Mouse (Mus musculus): ENCODE data around the gene Pmvk. TPM values are rescaled to one million over a fixed set of nuclear protein-coding genes. Genes with fewer than 3 reads are reported as not detected.
"Not testable (repeated sequence)": the region's sequence is repeated elsewhere in the genome, so short reads cannot be mapped to it uniquely, and the experiment has no call there.

Gene Pmvk
- total RNA-seq, 2 experiments from 2014 or later: 43.7 to 53.4 TPM

DNA sequence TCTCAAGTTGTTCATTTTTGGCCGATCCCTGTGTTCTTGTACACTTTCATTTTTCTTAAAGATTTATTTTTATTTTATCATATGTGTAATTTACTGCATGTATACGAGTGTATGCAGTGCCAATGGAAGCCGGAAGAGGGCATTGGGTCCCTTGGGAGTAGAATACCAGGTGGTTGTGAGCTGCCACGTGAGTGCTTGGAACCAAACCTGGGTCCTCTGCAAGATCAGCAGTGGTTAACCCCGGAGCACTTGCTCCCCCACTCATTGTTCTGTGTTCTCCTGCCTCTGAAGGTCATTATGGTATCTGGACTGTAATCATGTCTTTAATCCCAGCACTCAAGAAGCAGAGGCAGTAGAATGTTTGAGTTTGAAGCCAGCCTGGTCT is 29.2 kb upstream of the Pmvk start:
- intact Hi-C loops (cut with DNase I): no loop called here
- no peak for DNase-seq

DNA sequence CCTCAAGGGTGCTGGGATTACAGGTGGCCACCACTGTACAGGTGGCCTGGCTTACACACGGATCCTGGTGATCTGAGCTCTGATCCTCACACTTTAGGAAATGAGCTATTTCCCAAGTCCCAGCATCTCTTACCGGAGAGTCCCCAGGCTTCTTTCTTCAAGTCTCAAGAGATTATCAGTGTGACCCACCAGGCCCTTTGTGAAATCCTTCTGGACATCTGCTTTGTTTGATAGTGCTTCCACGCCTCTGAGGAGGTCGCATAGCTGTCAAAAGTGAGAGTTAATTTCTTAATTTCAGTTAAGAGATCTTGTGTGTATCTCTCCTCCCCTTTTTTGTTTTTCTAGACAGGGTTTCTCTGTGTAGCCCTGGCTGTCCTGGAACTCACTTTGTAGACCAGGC is 28.5 kb upstream of the Pmvk start:
- no peak for DNase-seq
- intact Hi-C loops (cut with DNase I): no loop called here

DNA sequence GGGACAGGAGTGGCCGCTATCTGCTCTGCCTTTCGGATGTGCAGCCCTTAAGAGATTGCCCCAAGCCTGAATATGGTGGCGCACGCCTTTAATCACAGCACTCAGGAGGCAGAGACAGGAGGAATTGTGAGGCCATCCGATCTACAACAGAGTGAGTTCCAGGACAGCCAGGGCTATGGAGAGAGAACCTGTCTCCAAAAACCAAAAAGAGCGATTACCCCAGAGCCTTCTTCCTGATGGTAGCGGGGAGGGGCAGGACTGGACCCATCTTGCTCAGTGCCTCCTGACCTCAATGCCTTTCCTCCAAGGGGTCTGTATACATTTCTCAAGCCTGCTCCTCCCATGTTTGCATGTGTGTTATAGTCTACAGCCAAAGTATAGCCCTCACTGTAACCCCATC is 25.3 kb upstream of the Pmvk start:
- intact Hi-C loops (cut with DNase I); DNase-seq: not testable (repeated sequence)

DNA sequence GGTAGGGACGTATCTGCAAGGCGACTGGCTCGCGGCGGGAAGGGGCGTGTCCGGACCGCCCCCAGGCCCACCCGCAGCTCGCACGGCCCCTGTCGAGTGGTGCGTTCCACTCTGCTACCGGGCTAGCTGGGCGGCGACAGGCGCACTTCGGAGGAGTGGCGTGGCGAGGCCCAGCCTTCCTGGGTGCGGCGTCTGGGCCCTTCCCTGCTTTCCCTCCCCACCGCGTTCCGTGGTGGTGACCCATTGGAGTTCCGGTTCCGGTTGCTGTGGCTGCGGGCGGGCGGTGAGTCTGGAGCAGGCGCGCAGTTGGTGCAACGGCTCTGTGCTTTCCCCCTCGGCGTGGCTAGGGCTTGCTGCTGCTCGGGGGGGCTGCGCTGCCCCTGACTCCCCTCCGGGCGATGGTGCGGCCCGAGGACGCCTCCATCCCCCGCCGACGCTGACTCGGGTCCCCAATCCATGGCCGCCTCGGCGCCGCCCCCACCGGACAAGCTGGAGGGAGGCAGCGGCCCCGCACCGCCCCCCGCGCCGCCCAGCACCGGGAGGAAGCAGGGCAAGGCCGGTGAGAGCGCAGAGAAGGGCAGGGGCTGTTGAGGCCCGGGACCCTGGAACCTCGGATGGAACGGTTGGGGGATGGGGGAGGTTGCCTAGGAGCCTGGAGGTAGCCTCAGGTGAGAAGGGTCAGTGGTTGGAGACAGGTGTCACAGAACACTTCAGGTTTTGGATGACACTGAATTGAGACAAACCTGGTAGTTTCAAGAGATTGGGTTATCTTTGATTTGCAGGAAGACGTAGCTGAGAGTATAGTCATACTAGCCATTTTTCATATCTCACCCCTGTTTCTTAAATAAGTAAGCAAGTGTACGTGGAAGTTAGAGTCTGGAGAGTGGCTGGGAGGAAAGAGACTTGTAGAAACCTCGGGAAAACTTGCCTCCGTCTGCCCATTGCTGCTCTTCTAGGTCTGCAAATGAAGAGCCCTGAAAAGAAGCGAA is 23.9 kb upstream of the Pmvk start, which contains the start of gene Pygo2:
Gene Pygo2 (plus strand): TSS at position 44 of the 989 bp plus-strand sequence.
- DNase-seq: peak; percentile 97
- intact Hi-C loops (cut with DNase I): no loop called here

DNA sequence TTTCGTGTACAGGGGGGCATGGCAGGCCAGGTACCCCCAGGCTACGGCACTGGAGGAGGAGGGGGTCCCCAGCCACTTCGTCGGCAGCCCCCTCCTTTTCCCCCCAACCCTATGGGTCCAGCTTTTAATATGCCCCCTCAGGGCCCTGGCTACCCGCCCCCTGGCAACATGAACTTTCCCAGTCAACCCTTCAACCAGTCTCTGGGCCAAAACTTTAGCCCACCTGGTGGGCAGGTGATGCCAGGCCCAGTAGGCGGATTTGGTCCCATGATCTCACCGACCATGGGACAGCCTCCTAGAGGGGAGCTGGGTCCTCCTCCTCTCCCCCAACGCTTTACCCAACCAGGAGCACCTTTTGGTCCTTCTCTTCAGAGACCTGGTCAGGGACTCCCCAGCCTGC is 21.7 kb upstream of the Pmvk start:
- intact Hi-C loops (cut with DNase I): no loop called here
- no peak for DNase-seq

DNA sequence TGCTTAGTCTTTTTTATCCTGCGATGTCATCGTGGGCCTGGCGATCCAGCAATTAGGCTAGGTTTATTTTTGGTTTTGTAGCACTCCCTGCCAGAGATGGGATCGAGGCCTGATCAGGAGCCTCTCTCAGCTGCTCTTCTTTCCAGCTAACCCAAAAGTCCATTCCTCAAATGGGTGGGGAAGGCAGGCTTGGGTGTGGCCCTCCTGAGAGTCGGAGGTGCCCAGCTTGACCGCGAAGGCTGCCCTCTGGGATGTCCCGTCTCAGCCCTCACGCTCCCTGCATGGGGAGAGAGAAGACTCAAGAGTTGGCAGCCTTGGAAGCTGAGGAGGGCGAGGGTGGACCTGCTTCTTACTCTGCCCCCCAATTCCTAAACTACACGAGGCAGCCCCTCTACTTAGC is 19.8 kb upstream of the Pmvk start:
- intact Hi-C loops (cut with DNase I): no loop called here
- no peak for DNase-seq

DNA sequence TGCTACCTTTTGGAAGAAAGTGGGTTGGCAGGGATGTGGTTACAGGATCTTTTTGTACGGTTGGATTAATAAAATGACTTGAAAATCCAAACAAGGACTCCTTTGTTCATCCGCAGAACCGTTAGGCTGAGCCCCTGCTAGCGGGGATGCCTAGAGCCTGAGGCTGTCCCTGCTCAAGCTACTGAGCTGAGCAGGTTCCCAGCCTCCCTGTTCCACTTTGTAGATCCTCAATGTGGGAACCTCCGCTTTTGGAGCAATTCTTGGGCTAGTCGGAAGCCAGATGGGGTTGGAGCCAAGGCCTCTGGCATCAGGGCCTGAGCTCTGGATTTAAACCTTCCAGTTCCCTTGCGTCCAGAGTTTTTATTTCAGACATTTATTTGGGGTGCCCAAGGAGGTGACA is 19.3 kb upstream of the Pmvk start:
- DNase-seq: no peak
- intact Hi-C loops (cut with DNase I): no loop called here

DNA sequence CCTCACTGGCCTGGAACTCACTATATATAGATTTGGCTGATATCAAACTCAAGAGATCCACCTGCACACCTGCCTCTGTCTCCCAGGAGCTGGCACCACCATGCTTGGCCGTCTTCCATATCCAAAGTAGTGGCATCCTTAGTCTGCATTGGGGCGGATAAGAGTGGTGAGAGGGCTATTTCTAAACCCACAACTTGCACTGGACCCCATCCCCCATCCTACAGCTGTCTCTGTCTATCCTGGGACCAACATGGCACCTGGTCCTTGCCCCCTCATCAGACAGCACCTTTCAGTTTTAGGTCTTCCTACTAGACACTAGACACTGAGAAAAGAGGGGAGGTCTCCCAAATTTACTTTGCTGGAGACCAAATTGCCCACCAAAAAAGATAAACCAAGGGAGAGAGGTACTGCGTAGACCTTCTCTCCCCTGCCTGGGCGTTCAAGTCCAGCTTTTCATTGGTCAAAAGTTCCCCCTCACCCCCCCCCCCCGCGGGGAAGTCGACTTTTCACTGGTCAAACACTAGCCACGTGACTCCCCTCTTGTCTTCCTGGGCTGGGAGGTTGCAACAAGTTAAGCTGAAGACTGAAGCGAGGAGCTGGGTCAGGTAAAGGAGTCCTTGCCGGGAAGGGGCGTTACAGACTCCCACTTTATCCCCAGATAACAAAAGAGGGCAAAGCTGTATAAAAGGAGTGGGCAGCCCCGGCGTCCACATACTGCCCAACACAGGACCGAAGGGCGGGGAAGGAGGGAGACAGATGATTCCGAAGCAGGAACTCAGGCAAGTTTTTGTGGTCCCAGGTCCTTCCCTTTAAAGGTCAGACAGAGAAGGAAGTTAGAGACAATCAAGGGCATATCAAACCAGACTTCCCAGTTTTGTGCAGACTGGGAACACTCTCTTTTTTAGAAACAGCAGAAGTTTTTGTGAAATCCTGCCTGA is 17.9 kb upstream of the Pmvk start, which contains the start of gene Pbxip1:
Gene Pbxip1 (plus strand): TSS at position 531 of the 938 bp plus-strand sequence.
- DNase-seq: peak; percentile 34
- intact Hi-C loops (cut with DNase I): no loop called here

DNA sequence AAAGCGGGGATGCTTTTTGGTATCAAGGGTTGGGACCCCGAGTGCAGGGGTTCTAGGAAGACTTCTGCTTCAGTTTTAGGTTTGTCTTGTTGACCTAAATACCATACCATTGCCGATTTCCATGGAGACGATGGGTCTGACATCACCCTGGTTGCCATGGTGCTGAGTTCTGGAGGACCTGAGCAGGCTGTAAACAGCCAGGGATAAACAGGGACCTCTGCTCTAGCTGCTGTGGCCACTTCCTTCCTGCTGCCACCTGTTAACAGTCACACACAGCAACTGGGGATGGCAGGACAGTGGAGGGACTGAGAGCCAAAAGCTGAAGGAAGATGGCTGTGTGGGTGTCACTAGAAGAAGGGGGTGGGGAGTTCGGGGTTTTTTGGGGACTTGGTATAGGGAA is 17.1 kb upstream of the Pmvk start:
- no peak for DNase-seq
- intact Hi-C loops (cut with DNase I): no loop called here

DNA sequence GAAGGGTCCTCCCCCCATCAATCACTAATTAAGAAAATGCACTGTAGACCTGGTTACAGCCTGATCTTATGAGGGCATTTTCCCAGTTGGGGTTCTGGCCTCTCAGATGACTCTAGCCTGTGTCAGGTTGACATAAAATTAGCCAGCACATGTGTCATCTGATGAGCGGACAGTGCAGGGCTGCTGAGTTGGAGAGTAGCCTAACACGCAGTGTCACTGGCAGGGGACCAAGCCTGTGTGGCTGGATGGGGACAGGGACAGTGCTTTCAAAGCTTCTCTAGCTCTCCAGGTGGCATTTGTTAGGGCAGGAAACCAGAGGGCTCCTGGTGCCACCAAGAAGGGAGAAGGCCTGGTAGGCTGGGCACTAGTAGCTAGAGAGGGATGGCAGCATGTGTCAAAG is 13.7 kb upstream of the Pmvk start:
- intact Hi-C loops (cut with DNase I): no loop called here
- no peak for DNase-seq

DNA sequence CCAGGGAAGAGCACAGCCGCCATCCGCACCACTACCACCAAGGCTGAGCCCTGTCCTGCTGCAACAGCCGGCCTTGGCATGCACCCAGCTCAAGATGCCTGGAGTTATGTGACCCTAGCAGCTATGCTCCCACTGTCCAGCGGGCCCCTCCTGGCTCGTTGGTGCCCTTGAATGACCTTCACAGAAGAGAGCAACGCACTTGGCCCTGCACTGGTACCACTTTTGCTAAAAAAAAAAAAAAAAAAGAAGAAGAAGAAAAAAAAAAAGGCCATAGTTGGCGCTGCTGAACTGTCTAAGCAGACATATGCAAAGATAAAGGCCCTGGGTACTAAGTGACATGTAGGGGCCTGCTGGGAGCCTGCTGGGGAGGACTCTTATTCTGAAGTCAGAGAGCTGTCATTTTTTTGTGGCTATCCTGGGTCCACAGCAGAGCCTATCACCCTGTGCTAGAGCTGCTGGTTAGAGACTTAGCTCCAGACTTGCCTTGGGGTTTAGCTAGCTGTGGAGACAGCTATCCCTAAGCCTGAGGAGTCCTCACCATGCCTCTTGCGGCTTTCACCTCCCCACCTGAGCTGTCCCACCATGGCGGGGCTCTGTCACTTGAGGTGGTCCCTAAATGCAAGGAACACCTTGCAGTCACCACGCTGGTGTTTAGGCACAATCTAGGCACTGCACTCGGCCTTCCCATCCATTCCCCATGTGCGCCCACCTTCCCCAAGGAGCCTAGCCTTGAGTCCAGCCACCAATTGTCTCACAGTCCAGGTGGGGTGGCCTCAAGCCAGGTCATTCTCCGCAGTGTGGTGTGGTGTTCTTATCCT is 5.4 kb upstream of the Pmvk start:
- intact Hi-C loops (cut with DNase I): no loop called here

DNA sequence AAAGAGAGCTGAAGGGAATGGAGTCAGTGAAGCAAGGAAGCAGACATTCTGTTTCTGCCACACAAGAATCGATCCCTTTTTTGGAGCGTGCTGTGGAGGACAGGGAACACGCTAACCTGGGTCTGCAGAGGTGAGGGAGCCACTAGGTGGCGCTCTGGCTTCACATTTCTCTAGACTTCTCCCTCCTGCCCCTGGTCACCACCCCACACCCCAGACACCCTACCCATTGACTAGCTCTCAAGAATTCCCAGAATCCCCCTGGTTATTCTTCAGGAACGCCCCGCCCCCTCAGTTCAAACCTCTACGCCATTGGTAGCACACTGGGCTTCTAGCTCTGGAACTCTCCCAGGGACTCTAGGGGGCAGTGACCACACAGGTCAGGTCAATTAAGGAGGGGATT is 4.8 kb upstream of the Pmvk start:
- peak; percentile 78 for DNase-seq
- intact Hi-C loops (cut with DNase I): no loop called here

More for the DNA sequence above, 5.4 kb upstream of the Pmvk start:
- peak; percentile 53 for DNase-seq

DNA sequence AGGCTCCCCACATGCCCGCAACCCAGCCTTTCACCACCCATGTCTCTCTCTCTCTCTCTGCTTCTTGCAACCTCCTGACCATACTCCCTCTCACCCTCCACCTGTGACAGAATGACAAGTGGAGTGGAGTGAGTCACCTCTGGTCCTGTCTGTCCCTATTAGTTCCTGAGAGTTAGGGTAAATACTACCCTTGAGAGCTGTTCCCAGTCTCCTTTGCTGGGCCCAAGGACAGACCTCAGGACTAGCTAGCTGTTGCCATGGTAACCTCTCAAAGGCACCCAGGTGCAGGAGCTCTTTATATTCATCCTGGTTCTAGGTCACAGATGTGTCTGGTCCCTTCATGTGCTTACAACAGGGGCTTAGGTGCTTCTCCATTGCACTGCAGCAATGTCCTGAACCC is 2.4 kb upstream of the Pmvk start:
- no peak for DNase-seq
- intact Hi-C loops (cut with DNase I): no loop called here

DNA sequence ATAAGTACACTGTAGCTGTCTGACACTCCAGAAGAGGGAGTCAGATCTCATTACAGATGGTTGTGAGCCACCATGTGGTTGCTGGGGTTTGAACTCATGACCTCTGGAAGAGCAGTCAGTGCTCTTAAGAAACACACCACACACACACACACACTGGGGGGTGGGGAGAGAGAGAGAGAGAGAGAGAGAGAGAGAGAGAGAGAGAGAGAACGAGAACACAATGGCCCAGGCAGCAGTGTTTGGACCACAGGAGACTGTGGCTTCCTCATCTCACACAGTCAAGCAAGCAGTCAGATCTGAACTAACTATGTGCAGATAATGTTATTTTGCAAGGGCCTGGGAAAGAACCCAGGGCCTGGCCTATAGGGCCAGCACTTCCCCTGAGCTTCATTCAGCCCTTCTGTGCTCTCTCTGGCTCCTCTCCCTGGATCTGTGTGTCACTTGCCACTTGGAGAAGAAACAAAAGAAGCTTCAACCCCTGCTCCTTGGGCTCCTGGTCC is 1.5 kb downstream of the Pmvk start:
- intact Hi-C loops (cut with DNase I): no loop called here
- DNase-seq: no peak

DNA sequence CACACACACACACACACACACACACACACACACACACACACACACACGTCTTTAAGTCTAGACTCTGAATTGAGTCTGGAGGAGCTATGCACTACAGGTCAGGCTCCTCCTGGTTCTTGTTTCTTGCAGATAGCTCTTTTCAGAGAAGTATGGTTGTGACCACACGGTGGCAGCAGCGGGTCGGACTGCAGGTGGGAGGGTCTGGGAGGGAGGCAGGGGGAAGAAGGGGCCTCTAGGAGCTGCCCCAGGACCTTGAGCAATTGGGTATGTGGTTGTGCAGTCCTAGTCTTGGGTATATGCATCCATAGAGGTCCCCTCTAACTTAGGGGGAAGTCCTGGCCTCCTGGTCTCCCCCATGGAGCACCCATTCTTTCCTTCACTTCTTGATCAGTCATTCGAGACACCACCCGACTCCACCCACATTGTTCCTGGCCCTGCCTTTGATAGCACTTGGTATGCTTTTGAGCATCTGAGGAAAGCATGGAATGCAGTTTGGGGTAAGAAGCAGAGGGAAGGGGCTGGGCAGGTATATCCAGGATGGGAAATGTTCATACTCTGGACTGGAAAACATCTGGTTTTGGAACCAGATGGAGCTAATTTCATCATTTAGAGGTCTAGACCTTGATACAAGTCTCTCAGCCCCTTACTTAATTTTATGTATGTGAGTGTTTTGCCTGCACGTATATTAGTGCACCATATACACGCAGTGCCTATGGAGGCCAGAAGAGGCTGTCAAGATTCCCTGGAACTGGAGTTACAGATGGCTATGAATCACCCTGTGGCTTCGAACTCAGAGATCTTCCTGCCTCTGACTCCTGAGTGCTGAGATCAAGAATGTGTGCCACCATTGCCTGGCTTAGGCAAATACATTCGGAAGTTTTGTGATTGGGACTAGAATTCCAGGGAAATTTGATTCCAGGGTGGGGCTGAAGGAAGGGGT is 2.7 kb downstream of the Pmvk start:
- intact Hi-C loops (cut with DNase I): no loop called here

DNA sequence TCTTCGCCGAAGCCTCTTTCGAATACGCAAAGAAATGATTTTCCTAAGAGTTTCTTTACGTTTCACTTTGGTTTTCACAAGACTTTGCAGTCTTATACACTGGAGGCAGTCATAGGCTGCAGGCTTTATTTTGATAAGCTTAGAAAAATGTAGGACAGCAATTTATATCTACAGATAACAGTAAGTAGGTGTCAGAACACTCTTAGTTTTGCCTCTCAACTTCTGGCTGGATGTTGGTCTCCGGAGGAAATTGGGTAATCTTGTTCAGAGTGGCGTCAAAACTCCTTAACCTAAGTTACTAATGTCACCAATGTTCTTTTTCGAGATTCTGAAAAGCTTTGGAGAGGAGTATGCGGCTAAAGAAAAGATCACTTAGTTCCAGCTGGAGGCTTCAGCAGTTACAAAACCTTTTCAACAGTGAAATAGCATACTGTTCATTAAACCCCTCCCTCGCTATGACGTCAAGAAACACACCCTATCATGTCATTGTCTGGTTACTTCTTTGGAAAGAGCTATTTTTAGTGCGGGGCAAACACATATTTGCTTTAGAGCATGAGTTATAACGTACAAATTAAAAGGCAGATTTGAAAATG is 4.1 kb downstream of the Pmvk start:
- intact Hi-C loops (cut with DNase I): no loop called here
- DNase-seq: no peak

More for the DNA sequence above, 2.7 kb downstream of the Pmvk start:
- peak; percentile 69 for DNase-seq

DNA sequence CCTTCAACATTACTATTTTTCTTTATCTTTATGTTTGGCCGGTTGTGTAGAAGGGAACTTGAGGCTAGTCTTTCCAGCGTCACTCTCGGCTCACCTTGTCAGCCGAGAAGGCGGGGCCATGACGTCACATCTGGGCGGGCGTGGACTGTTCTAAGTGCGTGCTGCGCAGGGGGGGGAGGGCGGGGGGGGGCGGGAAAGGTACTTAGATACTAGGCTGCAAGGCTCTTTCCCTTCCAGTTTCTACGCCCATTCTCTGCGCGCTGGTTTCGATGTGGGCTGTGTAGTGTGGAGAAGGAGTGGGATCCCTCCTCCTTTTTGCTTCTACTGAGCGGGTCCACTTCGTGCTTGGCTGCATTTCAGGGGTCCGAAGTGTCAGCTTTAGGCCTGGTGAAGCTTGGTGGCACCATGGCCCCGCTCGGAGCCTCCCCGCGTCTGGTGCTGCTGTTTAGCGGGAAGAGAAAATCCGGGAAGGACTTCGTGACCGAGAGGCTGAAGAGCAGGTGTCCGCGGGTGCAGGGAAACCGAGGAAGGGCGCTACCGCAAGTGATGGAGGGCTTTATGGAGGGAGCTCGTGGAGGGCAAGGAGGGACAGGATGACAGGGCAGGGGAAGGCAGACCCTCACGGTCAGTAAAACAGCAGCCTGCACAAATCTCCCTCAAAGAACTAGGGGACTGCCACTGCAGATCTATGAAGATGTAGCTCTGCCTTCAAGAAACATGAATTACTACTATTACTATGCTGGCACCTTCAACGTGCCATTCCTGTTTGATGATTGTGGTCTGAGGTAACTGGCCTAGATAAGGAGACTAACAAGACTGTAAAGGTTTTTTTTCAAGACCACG is 4.8 kb downstream of the Pmvk start:
- intact Hi-C loops (cut with DNase I): no loop called here
- peak; percentile 93 for DNase-seq

DNA sequence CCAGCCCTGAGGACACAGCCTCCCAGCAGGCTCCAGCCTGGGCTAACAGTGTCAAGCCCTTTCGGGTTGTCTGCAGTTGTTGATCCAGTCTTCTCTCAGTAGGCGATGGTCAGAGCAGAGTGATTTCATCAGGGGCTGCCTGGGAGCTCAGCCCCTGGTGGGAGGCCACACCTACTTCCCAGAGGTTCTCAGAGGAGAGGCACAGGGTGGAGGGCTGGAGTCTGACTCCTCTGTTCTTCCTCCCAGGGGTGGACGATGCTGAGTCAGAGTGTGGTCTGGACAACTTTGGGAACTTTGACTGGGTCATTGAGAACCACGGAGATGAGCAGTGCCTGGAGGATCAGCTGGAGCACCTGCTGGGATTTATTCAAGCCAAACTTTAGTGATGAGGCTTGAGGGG is 13.9 kb downstream of the Pmvk start:
- intact Hi-C loops (cut with DNase I): no loop called here
- no peak for DNase-seq

Data from left cerebral cortex, postnatal 4 days (tissue).